Mouse (Mus musculus) spleen, adult 2 months (tissue): ENCODE measurements around the gene Ttc29. TPM values are rescaled to one million over a fixed set of nuclear protein-coding genes. Genes with fewer than 3 reads are reported as not detected.

Source experiments
- DNase-seq, 2 experiments: peaks; one replicate each; pipeline versions ENCODE4 v3.0.0 to v3.0.0-alpha.2; 2012 to 2021; ENCODE audit warnings: low spot score in 2 of 2, low read depth in 1 of 2
- H3K27ac ChIP-seq: fragments of 200-500 bp; 2 replicates; pipeline ENCODE4 v1.5.1; 2012; ENCODE audit warnings: low read length, inconsistent platforms; ENCODE audit not compliant: insufficient read depth
- H3K27me3 ChIP-seq: fragments of 200-500 bp; 2 replicates; pipeline ENCODE4 v1.6.1; 2012; ENCODE audit warnings: mild to moderate bottlenecking, moderate library complexity, low read length, inconsistent platforms; ENCODE audit not compliant: control insufficient read depth, insufficient read depth
- H3K36me3 ChIP-seq: fragments of 200-500 bp; 2 replicates; pipeline ENCODE4 v1.6.1; 2012; ENCODE audit warnings: mild to moderate bottlenecking, low read length, inconsistent platforms; ENCODE audit not compliant: control insufficient read depth, insufficient read depth
- H3K4me1 ChIP-seq: fragments of 200-500 bp; 2 replicates; pipeline ENCODE4 v1.6.1; 2011; ENCODE audit warnings: inconsistent platforms; ENCODE audit not compliant: control insufficient read depth, insufficient read depth, insufficient read length
- H3K4me3 ChIP-seq: fragments of 200-500 bp; 2 replicates; pipeline ENCODE4 v1.5.1; 2011; ENCODE audit warnings: mild to moderate bottlenecking, inconsistent platforms; ENCODE audit not compliant: insufficient read depth, insufficient read length; ENCODE audit errors: extremely low read depth
- CTCF ChIP-seq: fragments of 200-500 bp; IDR thresholded peaks from 2 replicates; pipeline ENCODE4 v1.5.1; 2011; ENCODE audit warnings: mild to moderate bottlenecking, inconsistent platforms; ENCODE audit not compliant: insufficient read depth, insufficient read length, insufficient replicate concordance; ENCODE audit errors: extremely low read depth
- POLR2A ChIP-seq: fragments of 200-500 bp; IDR thresholded peaks from 2 replicates; pipeline ENCODE4 v1.6.1; 2011; ENCODE audit warnings: low read depth, low read length, inconsistent platforms
- WGBS: fragments of 180-500 bp; shearing (Covaris S2); methylation state at CpG from one replicate; pipeline ENCODE4 v1.1.7; 2018; 5-methylcytosine and 5-hydroxymethylcytosine counted together
- polyA plus RNA-seq: library from polyadenylated mRNA; depleted of rRNA; stranded (reverse); fragments of >200 nt; gene quantifications from 2 replicates; pipeline ENCODE4 v1.2.3, GENCODE M21; 2012

The Ttc29 gene
- polyA plus RNA-seq, 1 experiment = not detected

GRCm38 (mm10) chr8:78354801-78355200, 141.7 kb downstream of the Ttc29 start:
- WGBS = 90% methylated on average over 5 of the region's 5 CpGs
- no peak overlapping the region for H3K4me3 ChIP-seq
- TF ChIP-seq CTCF (no peak), POLR2A (no peak)
- no peaks in the 10 kb centered on the region for H3K36me3 ChIP-seq
- H3K27me3 ChIP-seq = no peaks in the 10 kb centered on the region
- no peaks in the 10 kb centered on the region for H3K4me1 ChIP-seq
- no peak overlapping the region for H3K27ac ChIP-seq
- DNase-seq = no peak

- Histone ChIP-seq H3K4me1 (no peaks in the 10 kb centered on the region), H3K4me3 (no peak overlapping the region), H3K27me3 (no peaks in the 10 kb centered on the region), H3K36me3 (no peaks in the 10 kb centered on the region), H3K27ac (no peak overlapping the region)
- WGBS = 84% methylated on average over 7 of the region's 7 CpGs
- no peak for DNase-seq
- no peak for TF ChIP-seq POLR2A
- no peak for TF ChIP-seq CTCF
Measured at GRCm38 (mm10) chr8:78390756-78391155, 177.7 kb downstream of the Ttc29 start.

- DNase-seq = no peak
- TF ChIP-seq CTCF (no peak), POLR2A (no peak)
- WGBS = 35% methylated on average over 4 of the region's 4 CpGs
- H3K27me3 ChIP-seq = peaks cover 7% of the 10 kb centered on the region
- no peaks in the 10 kb centered on the region for H3K36me3 ChIP-seq
- no peaks in the 10 kb centered on the region for H3K4me1 ChIP-seq
- no peak overlapping the region for H3K27ac ChIP-seq
- H3K4me3 ChIP-seq = no peak overlapping the region
Measured at GRCm38 (mm10) chr8:78419272-78419671, 206.2 kb downstream of the Ttc29 start.

GRCm38 (mm10) chr8:78420101-78420503, 207.0 kb downstream of the Ttc29 start:
- no peak for DNase-seq
- H3K27me3 ChIP-seq = peaks cover 7% of the 10 kb centered on the region
- no peaks in the 10 kb centered on the region for H3K36me3 ChIP-seq
- H3K4me3 ChIP-seq = no peak overlapping the region
- no peaks in the 10 kb centered on the region for H3K4me1 ChIP-seq
- no peak overlapping the region for H3K27ac ChIP-seq
- WGBS = 3% methylated on average over 19 of the region's 19 CpGs
- TF ChIP-seq POLR2A = no peak
- no peak for TF ChIP-seq CTCF

- Histone ChIP-seq H3K27ac (no peak overlapping the region), H3K4me3 (no peak overlapping the region), H3K4me1 (no peaks in the 10 kb centered on the region), H3K36me3 (no peaks in the 10 kb centered on the region), H3K27me3 (peaks cover 14% of the 10 kb centered on the region)
- WGBS = 0% methylated on average over 1 of the region's 1 CpGs
- DNase-seq = no peak
- TF ChIP-seq POLR2A (no peak), CTCF (no peak)
Measured at GRCm38 (mm10) chr8:78423937-78424336, 210.8 kb downstream of the Ttc29 start.

- WGBS = 11% methylated on average over 10 of the region's 10 CpGs
- H3K4me3 ChIP-seq = no peak overlapping the region
- no peaks in the 10 kb centered on the region for H3K36me3 ChIP-seq
- no peaks in the 10 kb centered on the region for H3K4me1 ChIP-seq
- no peak for DNase-seq
- H3K27me3 ChIP-seq = peaks cover 6% of the 10 kb centered on the region
- H3K27ac ChIP-seq = no peak overlapping the region
- TF ChIP-seq POLR2A (no peak), CTCF (no peak)
Measured at GRCm38 (mm10) chr8:78426455-78426854, 213.4 kb downstream of the Ttc29 start.

- DNase-seq = no peak
- no peak overlapping the region for H3K4me3 ChIP-seq
- WGBS = 11% methylated on average over 32 of the region's 32 CpGs
- H3K27ac ChIP-seq = no peak overlapping the region
- peaks cover 6% of the 10 kb centered on the region for H3K27me3 ChIP-seq
- H3K36me3 ChIP-seq = no peaks in the 10 kb centered on the region
- H3K4me1 ChIP-seq = no peaks in the 10 kb centered on the region
- TF ChIP-seq CTCF (no peak), POLR2A (no peak)
Measured at GRCm38 (mm10) chr8:78426875-78427768, 214.0 kb downstream of the Ttc29 start.
